Mouse (Mus musculus) hindbrain, postnatal 0 days (tissue): ENCODE measurements around the gene Wasf2. TPM values are rescaled to one million over a fixed set of nuclear protein-coding genes. Genes with fewer than 3 reads are reported as not detected.

ENCODE experiments used
- ATAC-seq: fragments of 200-750 bp; cut with Nextera tagmentation; 2 replicates; pipeline ENCODE4 v1.8.0; 2017; ENCODE audit warnings: mild to moderate bottlenecking, moderate TSS enrichment, moderate library complexity
- DNase-seq: peaks from one replicate; pipeline ENCODE4 v3.0.0-alpha.2; 2015; ENCODE audit warnings: low spot score
- H3K27ac ChIP-seq: fragments of 300-500 bp; sonication (generic); 2 replicates; pipeline ENCODE4 v1.5.1; 2014; ENCODE audit warnings: mild to moderate bottlenecking
- H3K27me3 ChIP-seq: fragments of 300-500 bp; sonication (generic); 2 replicates; pipeline ENCODE4 v1.6.1; 2014; ENCODE audit warnings: low read length, mixed read lengths; ENCODE audit not compliant: insufficient read depth
- H3K36me3 ChIP-seq: fragments of 300-500 bp; sonication (generic); 2 replicates; pipeline ENCODE4 v1.6.1; 2014; ENCODE audit warnings: low read length, mixed read lengths; ENCODE audit not compliant: insufficient read depth
- H3K4me1 ChIP-seq: fragments of 300-500 bp; sonication (generic); 2 replicates; pipeline ENCODE4 v1.6.1; 2014; ENCODE audit warnings: antibody characterized with exemption, low read length, mixed read lengths; ENCODE audit not compliant: insufficient read depth
- H3K4me2 ChIP-seq: fragments of 300-500 bp; sonication (generic); 2 replicates; pipeline ENCODE4 v1.6.1; 2014; ENCODE audit warnings: low read depth, mild to moderate bottlenecking, low read length, moderate library complexity, mixed read lengths
- H3K4me3 ChIP-seq: fragments of 300-500 bp; sonication (generic); 2 replicates; pipeline ENCODE4 v1.5.1; 2014; ENCODE audit warnings: low read length
- H3K9ac ChIP-seq: fragments of 300-500 bp; sonication (generic); replicated peaks from 2 replicates; pipeline ENCODE4 v1.6.1; 2014; ENCODE audit warnings: mild to moderate bottlenecking, low read length, moderate library complexity, mixed read lengths
- H3K9me3 ChIP-seq: fragments of 300-500 bp; sonication (generic); 2 replicates; pipeline ENCODE4 v1.6.1; 2016; ENCODE audit warnings: low read length, mixed read lengths
- CTCF ChIP-seq: IDR thresholded peaks from 2 replicates; pipeline ENCODE4 v1.5.1; 2016; ENCODE audit warnings: antibody characterized with exemption, control low read depth, low read depth
- WGBS: fragments of 180-500 bp; shearing (Covaris S2); extraction: QIAGEN DNeasy Blood & Tissue Kit; methylation state at CpG from one replicate; pipeline ENCODE4 v1.1.7; 2014; 5-methylcytosine and 5-hydroxymethylcytosine counted together
- polyA plus RNA-seq: library from polyadenylated mRNA; unstranded; fragments of >200 nt; fragmentation: Nextera tagmentation; extraction: Ambion mirVana; gene quantifications from 2 replicates; pipeline ENCODE4 v1.2.1, GENCODE M21; 2015
- total RNA-seq: library from RNA; depleted of rRNA; stranded (reverse); fragments of >200 nt; gene quantifications from 2 replicates; pipeline ENCODE4 v1.2.3, GENCODE M21; 2014

The Wasf2 gene
- total and polyA plus RNA-seq, 2 experiments from 2014 or later = 14.1 to 27.5 TPM

- no peak for TF ChIP-seq CTCF
- Histone ChIP-seq H3K36me3 (no peaks in the 10 kb centered on the region), H3K9me3 (no peaks in the 10 kb centered on the region), H3K27ac (no peak overlapping the region), H3K4me2 (no peak overlapping the region), H3K9ac (no peak overlapping the region), H3K4me1 (no peaks in the 10 kb centered on the region), H3K4me3 (no peak overlapping the region), H3K27me3 (no peaks in the 10 kb centered on the region)
- ATAC-seq (no peak), DNase-seq (no peak)
- WGBS = 74% methylated on average over 6 of the region's 6 CpGs
Observed at GRCm38 (mm10) chr4:133159127-133159526, 28.8 kb downstream of the Wasf2 start.

GRCm38 (mm10) chr4:133159646-133160045 is 29.3 kb downstream of the Wasf2 start:
- Histone ChIP-seq H3K36me3 (no peaks in the 10 kb centered on the region), H3K27me3 (no peaks in the 10 kb centered on the region), H3K9me3 (no peaks in the 10 kb centered on the region), H3K4me1 (no peaks in the 10 kb centered on the region), H3K9ac (no peak overlapping the region), H3K4me3 (no peak overlapping the region), H3K27ac (no peak overlapping the region), H3K4me2 (no peak overlapping the region)
- ATAC-seq (no peak), DNase-seq (no peak)
- TF ChIP-seq CTCF = no peak
- 56% methylated on average over 4 of the region's 4 CpGs for WGBS

GRCm38 (mm10) chr4:133160211-133160610 is 29.9 kb downstream of the Wasf2 start:
- Histone ChIP-seq H3K9me3 (no peaks in the 10 kb centered on the region), H3K27me3 (no peaks in the 10 kb centered on the region), H3K4me3 (no peak overlapping the region), H3K4me1 (no peaks in the 10 kb centered on the region), H3K36me3 (no peaks in the 10 kb centered on the region), H3K4me2 (no peak overlapping the region), H3K9ac (no peak overlapping the region), H3K27ac (no peak overlapping the region)
- WGBS = 81% methylated on average over 8 of the region's 8 CpGs
- DNase-seq (no peak), ATAC-seq (no peak)
- TF ChIP-seq CTCF = no peak

- TF ChIP-seq CTCF = no peak
- Histone ChIP-seq H3K4me2 (no peak overlapping the region), H3K4me1 (no peaks in the 10 kb centered on the region), H3K9me3 (no peaks in the 10 kb centered on the region), H3K9ac (no peak overlapping the region), H3K36me3 (no peaks in the 10 kb centered on the region), H3K4me3 (no peak overlapping the region), H3K27me3 (no peaks in the 10 kb centered on the region), H3K27ac (no peak overlapping the region)
- 79% methylated on average over 4 of the region's 4 CpGs for WGBS
- ATAC-seq (no peak), DNase-seq (no peak)
Observed at GRCm38 (mm10) chr4:133160821-133161220, 30.5 kb downstream of the Wasf2 start.

- no peak for DNase-seq
- no peak for TF ChIP-seq CTCF
- Histone ChIP-seq H3K4me1 (no peaks in the 10 kb centered on the region), H3K36me3 (no peaks in the 10 kb centered on the region), H3K27me3 (no peaks in the 10 kb centered on the region), H3K4me3 (no peak overlapping the region), H3K4me2 (no peak overlapping the region), H3K27ac (no peak overlapping the region), H3K9ac (no peak overlapping the region), H3K9me3 (no peaks in the 10 kb centered on the region)
- 69% methylated on average over 6 of the region's 6 CpGs for WGBS
- no peak for ATAC-seq
Observed at GRCm38 (mm10) chr4:133162196-133162595, 31.9 kb downstream of the Wasf2 start.

- Histone ChIP-seq H3K9me3 (no peaks in the 10 kb centered on the region), H3K4me2 (no peak overlapping the region)
Observed at GRCm38 (mm10) chr4:133166773-133167172, 36.5 kb downstream of the Wasf2 start.

GRCm38 (mm10) chr4:133169237-133170055 is 39.1 kb downstream of the Wasf2 start:
- DNase-seq = no peak
- ATAC-seq = no peak
- H3K9ac ChIP-seq = no peak overlapping the region
- 81% methylated on average over 10 of the region's 10 CpGs for WGBS
- H3K4me3 ChIP-seq = no peak overlapping the region
- no peak for TF ChIP-seq CTCF
- peak overlapping the region; percentile 22; the same call in 1 of the 2 replicates for H3K27ac ChIP-seq
- H3K4me1 ChIP-seq = no peaks in the 10 kb centered on the region; the same call in 1 of the 2 replicates
- no peaks in the 10 kb centered on the region for H3K36me3 ChIP-seq
- H3K4me2 ChIP-seq = no peak overlapping the region
- H3K9me3 ChIP-seq = no peaks in the 10 kb centered on the region
- no peaks in the 10 kb centered on the region for H3K27me3 ChIP-seq

More at GRCm38 (mm10) chr4:133166773-133167172, 36.5 kb downstream of the Wasf2 start:
- H3K4me3 ChIP-seq = no peak overlapping the region
- no peaks in the 10 kb centered on the region for H3K27me3 ChIP-seq
- H3K36me3 ChIP-seq = no peaks in the 10 kb centered on the region
- H3K9ac ChIP-seq = no peak overlapping the region
- ATAC-seq (no peak), DNase-seq (no peak)
- no peaks in the 10 kb centered on the region; the same call in 1 of the 2 replicates for H3K4me1 ChIP-seq
- 92% methylated on average over 9 of the region's 9 CpGs for WGBS
- no peak overlapping the region for H3K27ac ChIP-seq
- no peak for TF ChIP-seq CTCF
